Mouse (Mus musculus) bone marrow macrophage, adult 2 months (primary cell): ENCODE data around the gene Susd1. TPM values are rescaled to one million over a fixed set of nuclear protein-coding genes. Genes with fewer than 3 reads are reported as not detected.

Experiments
- H3K27ac ChIP-seq: 2 replicates; pipeline ENCODE4 v1.5.1; 2012; ENCODE audit warnings: low read depth, low read length; ENCODE audit not compliant: insufficient read depth
- H3K4me1 ChIP-seq: 2 replicates; pipeline ENCODE4 v1.6.1; 2012; ENCODE audit warnings: low read length; ENCODE audit not compliant: control insufficient read depth, insufficient read depth
- H3K4me3 ChIP-seq: 2 replicates; pipeline ENCODE4 v1.5.1; 2012; ENCODE audit warnings: mild to moderate bottlenecking, low read length, moderate library complexity; ENCODE audit not compliant: insufficient read depth
- CTCF ChIP-seq: IDR thresholded peaks from 2 replicates; pipeline ENCODE4 v1.5.1; 2012; ENCODE audit warnings: low read depth, mild to moderate bottlenecking, low read length, moderate library complexity
- POLR2A ChIP-seq: IDR thresholded peaks from 2 replicates; pipeline ENCODE4 v1.6.1; 2012; ENCODE audit warnings: mild to moderate bottlenecking, low read depth, low read length, borderline replicate concordance
- polyA plus RNA-seq: library from polyadenylated mRNA; stranded (reverse); fragments of >200 nt; gene quantifications from 2 replicates; pipeline ENCODE4 v1.2.4, GENCODE M21; 2012; ENCODE audit not compliant: missing spikeins, insufficient read depth, insufficient read length

Susd1 gene
- polyA plus RNA-seq, 1 experiment: 18.1 TPM

DNA sequence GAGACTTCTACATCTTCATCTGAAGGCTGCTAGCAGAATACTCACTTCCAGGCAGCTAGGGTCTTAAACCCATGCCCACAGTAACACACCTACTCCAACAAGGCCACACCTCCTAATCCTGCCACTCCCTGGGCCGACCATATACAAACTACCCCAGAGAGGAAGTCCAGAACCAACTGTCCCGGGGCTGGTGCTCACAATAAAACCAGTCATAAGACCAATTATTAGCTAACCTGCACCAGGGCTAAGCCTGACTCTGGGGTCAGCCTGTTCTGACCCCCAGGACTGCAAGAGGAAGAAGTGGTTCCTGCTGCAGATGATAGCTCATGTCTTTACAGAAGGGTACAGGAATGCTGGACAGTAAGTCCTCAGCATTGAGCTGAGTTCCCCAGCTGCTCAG is 17.0 kb upstream of the Susd1 start:
- peak overlapping the region; percentile 87 for H3K27ac ChIP-seq
- H3K4me1 ChIP-seq: peaks cover 76% of the 10 kb centered on the region
- TF ChIP-seq CTCF (no peak), POLR2A (no peak)
- no peak overlapping the region for H3K4me3 ChIP-seq

DNA sequence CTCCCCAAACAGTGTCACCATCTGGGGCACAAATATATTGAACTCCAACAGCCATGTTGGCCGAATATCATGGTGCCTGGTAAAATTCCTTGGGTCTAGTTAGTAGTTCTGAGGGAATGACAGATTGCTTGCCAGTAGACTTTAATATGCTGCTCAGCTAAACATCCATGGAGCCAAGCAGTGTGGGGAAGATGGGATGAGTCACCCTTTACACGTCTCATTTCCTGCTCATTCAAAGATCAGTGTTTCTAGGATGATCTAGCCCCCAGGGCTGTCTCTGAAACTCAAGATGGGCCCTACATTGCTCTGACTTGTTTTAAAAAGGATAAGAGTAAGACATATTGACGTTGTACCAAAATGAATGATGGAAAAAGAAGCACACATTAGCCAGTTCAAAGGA is 15.6 kb upstream of the Susd1 start:
- Histone ChIP-seq H3K4me1 (peaks cover 68% of the 10 kb centered on the region), H3K27ac (peak overlapping the region; percentile 87), H3K4me3 (no peak overlapping the region)
- TF ChIP-seq POLR2A (no peak), CTCF (no peak)

DNA sequence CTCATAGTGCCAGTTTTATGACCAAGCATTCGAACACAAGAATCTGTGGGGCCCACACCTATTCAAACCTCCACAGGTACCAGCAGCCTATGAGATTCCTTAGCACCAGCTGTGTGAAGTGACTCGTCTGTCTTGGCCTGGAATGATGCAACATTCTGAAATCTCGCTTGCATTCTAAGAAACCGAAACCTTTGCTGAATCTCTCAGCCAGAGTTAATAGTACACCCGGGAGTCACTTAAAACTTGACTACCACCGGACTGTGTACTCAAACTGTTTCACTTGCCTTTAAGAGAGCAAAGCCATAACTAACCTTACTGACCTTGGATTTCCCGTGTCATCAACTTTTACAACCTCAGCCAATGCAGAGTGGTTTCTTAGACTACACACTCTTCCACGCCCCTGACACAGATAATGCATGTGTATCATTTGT is 14.1 kb upstream of the Susd1 start:
- Histone ChIP-seq H3K4me1 (peaks cover 58% of the 10 kb centered on the region), H3K27ac (no peak overlapping the region), H3K4me3 (no peak overlapping the region)
- TF ChIP-seq CTCF (no peak), POLR2A (no peak)

DNA sequence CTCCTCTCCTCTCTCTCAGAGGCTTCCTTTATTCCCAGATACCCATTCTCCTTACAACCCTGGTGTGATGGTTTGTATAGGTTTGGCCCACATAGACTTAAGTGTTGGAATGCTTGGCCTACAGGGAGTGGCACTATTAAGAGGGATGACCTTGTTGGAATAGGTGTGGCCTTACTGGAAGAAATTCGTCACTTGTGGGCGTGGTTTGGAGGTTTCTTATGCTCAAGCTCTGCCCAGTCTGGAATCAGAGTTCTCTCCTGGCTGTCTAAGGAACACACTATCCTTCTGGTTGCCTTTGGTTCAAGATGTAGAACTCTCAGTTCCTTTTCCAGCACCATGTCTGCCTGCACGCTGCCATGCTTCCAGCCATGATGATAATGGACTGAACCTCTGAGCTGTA is 12.5 kb upstream of the Susd1 start:
- H3K4me3 ChIP-seq: no peak overlapping the region
- TF ChIP-seq CTCF (no peak), POLR2A (no peak)
- H3K27ac ChIP-seq: no peak overlapping the region
- peaks cover 43% of the 10 kb centered on the region for H3K4me1 ChIP-seq

DNA sequence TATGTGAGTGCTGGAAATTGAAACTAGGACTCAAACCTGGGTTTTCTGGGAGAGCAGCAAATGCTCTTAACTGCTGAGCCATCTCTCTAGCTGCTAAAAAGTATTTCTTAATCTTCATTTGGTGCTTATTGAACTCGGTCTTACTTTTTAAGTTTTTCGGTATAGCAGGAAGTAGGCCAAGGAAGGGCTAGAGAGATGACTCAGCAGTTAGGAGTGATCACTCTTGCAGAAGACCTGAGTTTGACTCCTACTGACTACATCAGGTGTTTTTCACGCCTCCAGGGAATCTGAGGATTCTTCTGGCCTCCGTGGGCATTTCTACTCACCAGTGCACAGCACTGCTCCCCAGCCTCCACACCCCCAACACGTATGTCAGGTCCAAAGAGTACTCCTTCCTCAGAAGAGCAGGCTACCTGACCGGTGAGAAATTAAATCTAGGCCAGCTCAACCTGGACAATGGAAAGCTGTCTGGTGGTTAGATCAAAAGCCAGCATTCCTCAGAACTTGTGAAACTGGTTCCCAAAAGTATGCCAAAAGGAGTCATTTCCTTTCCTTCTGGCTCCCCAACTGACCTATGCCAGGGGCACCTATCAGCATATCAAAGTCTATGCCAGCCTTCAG is 11.9 kb upstream of the Susd1 start:
- TF ChIP-seq POLR2A: no peak
- no peak for TF ChIP-seq CTCF
- Histone ChIP-seq H3K4me1 (peaks cover 37% of the 10 kb centered on the region), H3K4me3 (no peak overlapping the region), H3K27ac (peak overlapping the region; percentile 29; the same call in 1 of the 2 replicates)

DNA sequence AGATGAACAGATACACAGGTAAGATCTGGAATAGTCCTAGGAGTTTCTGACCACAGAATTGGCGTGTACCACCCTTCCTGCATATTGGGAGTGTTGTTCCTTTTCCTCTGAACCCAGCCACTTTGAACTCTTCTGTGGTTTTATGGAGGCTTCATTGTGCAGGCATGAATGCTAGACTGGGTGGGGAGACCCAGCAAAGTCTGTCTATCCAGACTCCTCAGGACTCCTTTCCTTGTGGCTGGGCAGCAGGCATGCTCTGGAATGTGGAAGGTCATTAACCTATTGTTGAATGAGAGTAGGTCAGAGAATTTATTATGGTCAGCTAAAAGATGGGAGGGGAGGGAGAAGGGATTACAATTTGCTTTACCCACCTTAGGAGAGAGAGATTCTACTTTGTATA is 8.9 kb upstream of the Susd1 start:
- peaks cover 25% of the 10 kb centered on the region for H3K4me1 ChIP-seq
- H3K4me3 ChIP-seq: no peak overlapping the region
- H3K27ac ChIP-seq: no peak overlapping the region
- TF ChIP-seq CTCF (no peak), POLR2A (no peak)

DNA sequence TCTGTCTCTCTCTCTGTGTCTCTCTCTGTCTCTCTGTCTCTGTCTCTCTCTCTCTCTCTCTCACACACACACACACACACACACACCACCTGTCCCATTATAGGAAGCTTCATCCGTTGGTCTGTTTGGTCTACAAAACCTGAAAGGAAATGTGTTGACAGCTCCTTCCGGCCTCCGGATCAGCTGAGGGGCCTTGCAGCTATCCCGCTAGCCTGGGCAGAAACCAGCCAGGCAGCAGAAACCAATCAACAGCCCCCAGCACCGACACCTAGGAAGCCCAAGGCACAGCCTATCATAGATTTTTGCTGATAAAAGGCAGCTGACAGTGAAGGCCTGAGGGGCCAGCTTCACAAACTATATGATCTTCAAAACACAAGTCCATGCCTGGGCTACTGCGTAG is 7.1 kb upstream of the Susd1 start:
- Histone ChIP-seq H3K4me3 (no peak overlapping the region), H3K4me1 (peaks cover 30% of the 10 kb centered on the region), H3K27ac (no peak overlapping the region)
- TF ChIP-seq CTCF (no peak), POLR2A (no peak)

- Histone ChIP-seq H3K4me1 (peaks cover 31% of the 10 kb centered on the region), H3K27ac (no peak overlapping the region), H3K4me3 (no peak overlapping the region)
- TF ChIP-seq POLR2A (no peak), CTCF (no peak)
Measured at GRCm38 (mm10) chr4:59444994-59445393, 6.6 kb upstream of the Susd1 start.

- Histone ChIP-seq H3K4me1 (peaks cover 32% of the 10 kb centered on the region), H3K4me3 (no peak overlapping the region), H3K27ac (no peak overlapping the region)
- no peak for TF ChIP-seq CTCF
- TF ChIP-seq POLR2A: no peak
Measured at GRCm38 (mm10) chr4:59444085-59444484, 5.7 kb upstream of the Susd1 start.

GRCm38 (mm10) chr4:59441265-59441664 is 2.8 kb upstream of the Susd1 start:
- H3K4me3 ChIP-seq: no peak overlapping the region

More at GRCm38 (mm10) chr4:59441265-59441664, 2.8 kb upstream of the Susd1 start:
- Histone ChIP-seq H3K27ac (peak overlapping the region; percentile 97), H3K4me1 (peaks cover 37% of the 10 kb centered on the region)
- TF ChIP-seq POLR2A (0 out of 2 replicates have a peak, but pooled peaks have one; percentile 49), CTCF (no peak)
